Mouse (Mus musculus): ENCODE measurements around the gene Gm49339.
A peak's percentile ranks its signal among the peaks of the same experiment; 100 is the strongest.

DNA sequence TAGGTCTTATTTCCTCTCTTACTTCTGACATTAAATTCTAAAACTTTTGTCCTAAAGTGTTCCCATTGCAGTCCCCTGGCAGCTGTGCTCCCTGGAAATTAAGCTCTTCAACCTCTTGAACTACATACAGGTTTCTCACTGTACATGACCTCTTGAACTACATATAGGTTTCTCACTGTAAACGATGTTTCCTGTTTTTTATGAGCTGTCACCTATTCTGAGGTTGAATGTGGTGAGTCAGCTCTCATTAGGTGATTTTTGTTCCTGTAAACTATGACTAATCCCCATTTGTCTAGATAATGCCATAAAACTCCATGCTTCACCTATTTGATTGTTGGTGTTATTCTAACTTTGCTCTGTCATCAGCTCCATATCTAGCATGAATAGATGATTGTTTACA is 26.0 kb upstream of the Gm49339 start:
- TF ChIP-seq CTCF (IDR thresholded peaks at IDR 0.05 in 2 of 3, conservative IDR thresholded peaks at IDR 0.05 in 1 of 3; ENCODE audit: control insufficient read depth in 1 of 3, insufficient read depth in 1 of 3, low read depth in 2 of 3, low read length in 3 of 3, poor library complexity in 1 of 3, severe bottlenecking in 1 of 3) (no peak), ZNF384 (IDR thresholded peaks at IDR 0.05; ENCODE audit: low read depth, low read length) (no peak), MAX (IDR thresholded peaks at IDR 0.05; ENCODE audit: low read length) (no peak), EP300 (IDR thresholded peaks at IDR 0.05; ENCODE audit: low read depth in 1 of 2, low read length in 2 of 2) (no peak), POLR2A (IDR thresholded peaks at IDR 0.05; ENCODE audit: control insufficient read depth in 1 of 2, insufficient read depth in 1 of 2, low read depth in 1 of 2, low read length in 2 of 2, poor library complexity in 1 of 2) (no peak), HCFC1 (IDR thresholded peaks at IDR 0.05; ENCODE audit: low read depth, low read length) (no peak), SIN3A (IDR thresholded peaks at IDR 0.05; ENCODE audit: low read length) (0 out of 2 replicates have a peak, but pooled peaks have one; percentile 12), ELF1 (IDR thresholded peaks at IDR 0.05; ENCODE audit: low read depth, low read length) (no peak), ZKSCAN1 (IDR thresholded peaks at IDR 0.05; ENCODE audit: low read depth, low read length) (no peak), UBTF (IDR thresholded peaks at IDR 0.05; ENCODE audit: borderline replicate concordance, insufficient read depth, low read depth, low read length) (no peak)
